Mouse (Mus musculus) right cerebral cortex, postnatal 10 days (tissue): ENCODE results near the gene D430041D05Rik.

Experiments used
- DNase-seq, 2 experiments: peaks; one replicate each; pipeline ENCODE4 v3.0.0; 2021; ENCODE audit warnings: low spot score in 2 of 2

The D430041D05Rik gene

GRCm38 (mm10) chr2:104407913-104408312 is 2.9 kb downstream of the D430041D05Rik start:
- DNase-seq, result no peak

DNA sequence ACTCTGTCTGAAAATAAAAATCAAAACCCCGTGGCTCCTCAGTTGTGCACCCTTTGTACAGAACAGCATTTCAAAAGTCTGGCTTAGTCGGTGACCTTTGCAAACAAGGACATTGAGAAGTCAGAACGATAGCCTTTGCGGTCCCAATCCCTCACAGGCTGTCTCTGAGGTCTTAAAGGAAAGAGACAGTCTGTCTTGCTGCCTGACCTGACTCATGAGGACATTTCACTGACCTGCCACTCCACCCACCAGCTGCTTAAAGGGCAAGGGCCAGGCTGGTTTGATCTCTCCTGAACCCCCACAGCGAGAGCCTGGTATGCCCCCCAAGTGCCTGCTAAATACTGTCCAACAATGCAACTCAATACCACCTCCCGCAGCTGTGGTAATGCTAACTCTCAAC is 6.8 kb downstream of the D430041D05Rik start:
- no peak for DNase-seq

DNA sequence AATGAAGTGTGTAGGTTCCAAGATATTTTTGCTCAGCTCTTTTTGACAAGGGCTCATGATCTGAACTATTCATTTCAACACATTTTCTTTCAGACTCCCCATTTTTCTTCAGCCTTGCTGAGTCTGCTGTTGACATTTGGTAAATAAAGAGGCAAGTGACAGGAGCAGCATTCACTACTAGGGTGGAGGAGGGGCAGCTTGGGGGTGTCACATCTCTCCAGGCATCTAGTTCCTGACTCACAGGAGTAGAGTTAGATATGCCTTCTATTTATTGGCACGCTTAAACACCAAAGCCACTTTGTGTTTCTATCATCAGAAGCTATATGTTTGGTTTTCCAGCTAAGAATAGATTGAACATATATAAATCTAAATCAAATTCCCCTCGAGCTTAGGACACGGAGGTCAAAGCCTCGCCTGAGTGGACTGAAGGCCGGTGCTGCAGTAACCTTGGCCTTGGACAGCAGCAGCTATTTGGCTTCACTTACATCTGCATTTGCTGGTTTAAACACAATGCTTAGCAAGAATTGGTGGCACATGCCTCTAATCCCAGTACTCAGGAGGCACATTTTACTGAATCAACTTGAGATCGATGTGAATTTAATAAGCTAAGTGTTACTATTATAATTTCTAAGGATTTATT is 12.0 kb downstream of the D430041D05Rik start:
- DNase-seq, result no peak

DNA sequence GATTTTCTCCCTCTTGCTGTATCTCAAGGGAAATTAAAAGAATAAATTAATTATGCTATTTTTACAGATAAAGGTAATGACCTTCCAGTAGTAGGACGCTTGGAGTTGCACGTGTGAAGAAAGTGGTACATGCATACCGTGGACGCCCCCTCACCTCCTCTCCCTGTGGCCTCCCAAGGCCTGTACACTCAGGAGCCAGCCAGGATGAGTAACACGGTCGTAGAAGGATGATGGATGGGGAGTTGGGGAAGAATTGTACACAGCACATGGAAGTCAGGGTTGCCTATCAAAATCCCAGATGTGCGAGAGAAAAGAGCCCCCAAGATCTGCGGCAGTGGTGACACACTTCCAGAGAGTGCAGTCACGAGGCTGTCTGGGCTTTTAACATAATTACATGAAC is 14.9 kb downstream of the D430041D05Rik start:
- no peak for DNase-seq

- DNase-seq, result no peak
These were observed 16.0 kb downstream of the D430041D05Rik start for GRCm38 (mm10) chr2:104394769-104395168.

DNA sequence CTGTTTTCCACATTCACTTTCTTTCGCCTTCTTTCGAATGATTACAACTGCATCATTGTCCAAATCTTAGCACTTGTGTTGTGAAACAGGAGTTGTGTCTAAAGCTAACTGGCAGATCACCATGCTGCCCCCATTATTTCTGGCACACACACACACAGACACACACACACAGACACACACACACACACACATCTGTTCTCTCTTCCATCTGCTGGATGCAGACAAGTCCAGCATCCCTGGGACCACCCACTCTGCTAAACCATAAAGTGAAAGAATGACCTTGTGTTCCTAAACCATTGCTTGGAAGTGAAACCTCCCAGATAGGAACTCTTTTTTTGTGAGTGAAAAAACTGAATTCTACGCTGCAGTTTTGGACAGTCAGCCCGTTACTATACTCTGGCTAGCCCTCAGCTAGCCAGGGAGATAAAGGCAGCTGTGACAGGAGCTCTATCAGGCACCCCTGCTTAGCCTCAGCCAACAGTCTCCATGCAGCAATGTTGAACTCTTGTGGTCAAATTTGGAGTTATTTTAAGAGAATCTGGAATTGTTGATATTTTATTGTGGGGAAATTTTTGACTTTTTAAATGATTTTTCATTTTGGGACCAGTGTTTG is 18.0 kb downstream of the D430041D05Rik start:
- DNase-seq, result no peak

DNA sequence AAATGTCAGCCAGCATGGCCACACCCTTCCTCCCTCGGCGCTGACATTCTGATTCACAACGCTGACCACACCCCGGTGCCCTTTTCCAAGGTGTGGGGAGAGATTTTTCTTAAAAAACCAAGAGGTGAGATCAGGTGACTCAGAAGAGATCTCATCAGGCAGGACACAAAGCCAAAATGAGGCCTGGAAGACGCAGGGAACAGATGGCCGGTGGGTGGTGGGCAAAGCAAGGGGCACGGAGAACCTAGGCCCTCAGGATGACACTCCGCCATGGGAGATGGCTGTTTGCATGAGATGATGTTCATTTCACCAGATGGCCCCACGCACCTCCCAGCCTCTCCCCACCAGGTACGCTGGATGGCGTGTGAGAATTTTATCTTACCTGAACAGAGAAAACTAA is 21.6 kb downstream of the D430041D05Rik start:
- no peak for DNase-seq

GRCm38 (mm10) chr2:104385941-104386340 is 24.9 kb downstream of the D430041D05Rik start:
- no peak for DNase-seq

DNA sequence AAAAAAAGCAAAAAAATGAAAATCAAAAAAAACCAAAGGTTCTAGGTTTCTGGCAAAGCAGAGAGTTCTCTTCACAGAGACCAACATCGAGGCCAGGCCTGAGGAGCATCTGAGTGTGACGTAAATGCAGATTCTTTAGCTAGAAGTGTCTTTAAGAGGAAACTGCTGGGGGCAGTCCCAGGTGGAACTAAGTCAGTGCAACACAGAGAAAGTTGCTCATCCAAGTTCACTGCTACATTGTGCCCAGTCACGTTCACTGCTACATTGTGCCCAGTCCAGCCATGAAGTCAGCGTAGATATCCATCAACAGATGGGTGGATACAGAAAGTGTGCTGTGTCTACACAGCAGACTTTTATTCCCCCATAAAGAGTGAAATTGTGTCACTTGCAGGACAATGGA is 27.2 kb downstream of the D430041D05Rik start:
- DNase-seq, result no peak

GRCm38 (mm10) chr2:104382813-104383212 is 28.0 kb downstream of the D430041D05Rik start:
- DNase-seq, result no peak

DNA sequence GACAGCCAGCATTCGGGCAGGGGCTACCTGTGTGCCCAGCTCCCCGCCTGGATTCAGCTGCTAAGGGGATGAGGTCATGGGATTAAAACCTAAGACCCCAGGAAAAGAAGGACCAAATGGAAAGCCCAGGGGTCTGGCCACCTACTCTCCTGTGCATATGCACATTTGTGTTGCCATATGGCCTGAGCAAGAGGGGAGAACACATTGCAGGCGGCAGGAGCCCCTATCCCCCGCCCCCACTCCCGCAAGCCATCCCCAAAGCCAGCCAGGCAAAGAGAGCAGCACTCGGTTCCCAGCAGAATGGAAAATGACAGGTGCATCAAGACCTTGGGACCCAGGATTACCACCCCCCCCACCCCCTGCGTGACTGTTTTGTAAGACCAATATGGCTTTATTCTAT is 31.5 kb downstream of the D430041D05Rik start:
- no peak for DNase-seq

GRCm38 (mm10) chr2:104378791-104379190 is 32.0 kb downstream of the D430041D05Rik start:
- DNase-seq, result no peak

- no peak for DNase-seq
These were observed 32.8 kb downstream of the D430041D05Rik start for GRCm38 (mm10) chr2:104377990-104378389.

DNA sequence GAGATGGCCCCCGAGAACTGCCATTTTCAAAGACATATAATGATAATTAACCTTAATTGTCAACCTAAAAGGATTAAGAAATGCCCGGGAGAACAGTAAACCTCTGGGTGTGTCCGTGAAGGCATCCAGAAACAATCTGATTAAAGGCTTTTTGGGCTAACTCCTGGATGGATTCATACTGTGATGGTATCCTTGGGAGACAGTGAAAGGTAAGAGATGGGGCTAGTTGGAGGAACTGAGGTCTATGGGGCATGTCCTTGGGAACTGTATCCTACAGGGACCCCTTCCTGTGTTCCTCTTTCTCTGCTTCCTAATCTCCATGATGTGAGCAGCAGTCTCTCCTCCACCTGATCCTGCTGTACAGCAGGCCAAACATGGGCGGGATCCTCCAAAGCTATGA is 38.7 kb downstream of the D430041D05Rik start:
- no peak for DNase-seq

DNA sequence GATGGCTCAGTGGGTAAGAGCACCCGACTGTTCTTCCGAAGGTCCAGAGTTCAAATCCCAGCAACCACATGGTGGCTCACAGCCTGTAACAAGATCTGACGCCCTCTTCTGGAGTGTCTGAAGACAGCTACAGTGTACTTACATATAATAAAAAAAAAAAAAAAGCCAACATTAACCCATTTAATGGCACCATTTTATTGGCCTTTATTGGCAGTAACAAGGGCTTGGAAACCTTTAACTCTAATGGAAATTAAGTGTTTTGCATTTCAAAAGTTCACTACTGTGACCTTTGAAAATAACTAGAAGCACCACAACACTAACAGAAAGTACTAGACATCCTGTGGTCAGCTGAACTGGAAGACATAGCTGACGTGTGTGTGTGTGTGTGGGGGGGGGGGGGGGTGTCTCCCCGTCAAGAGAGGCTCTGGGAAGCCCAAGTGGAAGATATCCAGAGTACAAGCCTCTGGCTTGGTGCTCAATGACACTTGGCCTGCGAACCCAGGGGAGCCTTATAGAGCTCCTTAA is 39.1 kb downstream of the D430041D05Rik start:
- DNase-seq, result no peak

DNA sequence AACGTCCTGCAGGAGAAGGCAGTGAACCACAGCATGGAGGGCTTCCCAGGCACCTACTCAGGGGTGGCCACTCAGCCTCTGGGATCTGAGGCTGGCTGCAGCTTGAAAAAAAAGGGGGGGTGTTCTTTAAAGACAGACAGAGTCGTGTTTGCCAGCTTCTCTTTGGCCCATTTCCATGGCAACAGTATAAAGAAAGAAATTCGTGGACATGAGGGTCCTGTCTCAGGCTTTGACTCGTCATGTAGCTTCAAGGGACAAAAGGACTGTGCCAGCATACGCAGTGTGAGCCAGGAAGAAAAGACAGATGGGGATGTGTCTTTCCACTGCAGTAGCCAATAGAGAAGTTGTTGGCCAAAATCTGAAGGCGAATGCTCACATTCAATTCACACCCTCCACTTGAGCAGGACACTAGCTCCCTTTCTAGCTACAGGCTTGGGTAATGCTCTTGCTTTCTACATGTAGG is 42.9 kb downstream of the D430041D05Rik start:
- DNase-seq, result peak; percentile 71 to 87

DNA sequence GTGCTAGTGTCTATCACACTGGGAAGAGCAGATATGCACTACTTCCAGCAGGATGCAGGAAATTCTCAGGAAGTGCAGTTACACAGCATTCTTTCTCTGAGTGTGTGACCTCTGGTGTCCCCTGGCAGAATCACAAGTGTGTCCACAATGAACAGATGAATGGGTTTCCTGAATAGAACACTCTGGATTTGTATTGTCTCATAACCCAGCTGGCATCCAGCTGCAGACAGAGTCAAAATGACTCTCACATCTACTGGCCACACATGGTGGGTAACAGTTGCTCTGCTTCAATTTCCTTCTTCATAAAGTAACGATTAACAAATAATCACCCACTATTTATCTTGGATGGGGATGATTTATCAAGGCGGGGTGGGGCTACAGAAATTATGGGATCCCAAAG is 43.5 kb downstream of the D430041D05Rik start:
- no peak for DNase-seq

GRCm38 (mm10) chr2:104359305-104359704 is 51.5 kb downstream of the D430041D05Rik start:
- peak in 1 of 2 experiments; percentile 15 for DNase-seq

DNA sequence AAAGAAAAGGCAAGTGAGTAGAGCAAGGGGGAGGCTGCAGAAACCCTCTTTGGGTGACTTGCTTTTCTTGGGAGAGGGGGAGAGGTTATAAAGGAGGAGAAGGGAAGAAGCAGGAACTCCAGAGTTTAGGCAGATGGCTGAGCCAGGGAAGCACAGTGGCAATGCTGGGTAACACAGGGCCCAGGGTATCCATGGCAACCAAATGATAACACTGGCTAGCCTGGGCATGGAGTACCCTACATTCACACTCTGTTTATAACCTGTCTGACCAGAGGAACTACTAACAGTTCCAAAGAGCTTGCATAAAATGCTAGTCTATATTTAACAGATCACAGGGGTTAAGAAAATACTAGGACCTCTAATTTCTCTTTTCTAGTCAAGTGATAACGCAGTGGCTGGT is 51.9 kb downstream of the D430041D05Rik start:
- peak in 1 of 2 experiments; percentile 17 for DNase-seq

DNA sequence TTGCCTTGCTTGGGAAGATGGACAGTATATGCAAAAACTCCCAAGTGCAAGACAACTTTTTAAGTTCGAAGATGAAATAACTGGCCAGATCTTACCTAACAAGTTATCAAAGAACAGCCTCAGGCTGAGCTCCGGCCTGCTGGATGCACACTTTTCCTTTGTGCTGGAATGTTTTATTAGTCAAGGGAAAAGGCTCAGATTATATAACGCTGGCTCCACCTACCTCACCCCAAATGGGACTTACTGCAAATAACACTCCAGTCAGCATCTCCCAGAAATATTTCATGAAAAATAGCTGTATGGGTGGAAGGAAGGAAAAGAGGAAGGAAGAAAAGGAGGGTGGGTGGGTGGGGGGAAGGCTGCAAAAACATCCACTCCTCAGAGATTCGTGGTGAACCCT is 54.3 kb downstream of the D430041D05Rik start:
- no peak for DNase-seq

DNA sequence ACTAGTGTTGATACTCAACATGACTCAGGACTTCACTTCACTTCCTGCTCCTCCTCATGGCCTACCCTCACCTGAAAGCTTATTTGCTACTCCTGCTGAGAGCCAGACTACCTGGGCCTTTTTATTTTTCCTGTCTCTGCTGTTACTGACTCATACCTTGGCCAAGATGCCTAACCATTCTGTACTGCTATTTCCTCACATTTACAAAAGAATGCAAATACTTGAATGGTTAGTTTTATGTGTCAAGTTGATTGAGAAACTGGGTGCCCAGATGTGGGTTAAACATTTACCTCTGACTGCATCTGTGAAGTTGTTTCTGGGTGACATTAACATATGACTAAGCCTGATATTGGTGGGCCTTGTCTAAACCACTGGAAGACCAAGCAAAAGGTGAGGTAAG is 56.7 kb downstream of the D430041D05Rik start:
- DNase-seq, result no peak

- no peak for DNase-seq
These were observed 58.7 kb downstream of the D430041D05Rik start for GRCm38 (mm10) chr2:104352204-104352493.

- DNase-seq, result peak in 1 of 2 experiments; percentile 30
These were observed 59.2 kb downstream of the D430041D05Rik start for GRCm38 (mm10) chr2:104351415-104352203.
